Mouse (Mus musculus) telencephalon, adult 2 months (tissue): ENCODE results near the gene C2cd2l.
"Not testable (repeated sequence)": the region's sequence is repeated elsewhere in the genome, so short reads cannot be mapped to it uniquely, and the experiment has no call there.

Experiments used
- DNase-seq: peaks from one replicate; pipeline ENCODE4 v3.0.0-alpha.2; 2011; ENCODE audit warnings: low read depth, low spot score

Gene C2cd2l

GRCm38 (mm10) chr9:44313476-44314256 is 6.4 kb downstream of the C2cd2l start:
- peak; percentile 78 for DNase-seq

- no peak for DNase-seq
Measured at GRCm38 (mm10) chr9:44311136-44312134, 8.7 kb downstream of the C2cd2l start.

GRCm38 (mm10) chr9:44310750-44311135 is 9.3 kb downstream of the C2cd2l start:
- DNase-seq: no peak

- no peak for DNase-seq
Measured at GRCm38 (mm10) chr9:44309756-44310155, 10.3 kb downstream of the C2cd2l start.

- DNase-seq: no peak
Measured at GRCm38 (mm10) chr9:44307248-44307647, 12.8 kb downstream of the C2cd2l start.

- DNase-seq: no peak
Measured at GRCm38 (mm10) chr9:44306532-44306931, 13.6 kb downstream of the C2cd2l start.

GRCm38 (mm10) chr9:44305466-44306079 is 14.5 kb downstream of the C2cd2l start, which contains the start of gene Hinfp:
TSS of gene Hinfp (minus strand) at chr9:44305671.
- DNase-seq: peak; percentile 99

- not testable (repeated sequence) for DNase-seq
Measured at GRCm38 (mm10) chr9:44300001-44300400, 20.1 kb downstream of the C2cd2l start.

- DNase-seq: no peak
Measured at GRCm38 (mm10) chr9:44292490-44292889, 27.6 kb downstream of the C2cd2l start.

GRCm38 (mm10) chr9:44288959-44289291 is 31.2 kb downstream of the C2cd2l start:
- DNase-seq: no peak

- no peak for DNase-seq
Measured at GRCm38 (mm10) chr9:44288076-44288958, 31.8 kb downstream of the C2cd2l start, which contains the start of gene Abcg4. TSS of gene Abcg4 (minus strand) at chr9:44288615.

- no peak for DNase-seq
Measured at GRCm38 (mm10) chr9:44287401-44288075, 32.5 kb downstream of the C2cd2l start.

GRCm38 (mm10) chr9:44287003-44287400 is 33.1 kb downstream of the C2cd2l start:
- DNase-seq: no peak

GRCm38 (mm10) chr9:44286256-44286850 is 33.7 kb downstream of the C2cd2l start:
- no peak for DNase-seq

- DNase-seq: no peak
Measured at GRCm38 (mm10) chr9:44283183-44283582, 36.9 kb downstream of the C2cd2l start.

- DNase-seq: no peak
Measured at GRCm38 (mm10) chr9:44269973-44270372, 50.1 kb downstream of the C2cd2l start.

GRCm38 (mm10) chr9:44269077-44269476 is 51.0 kb downstream of the C2cd2l start:
- DNase-seq: no peak

- DNase-seq: no peak
Measured at GRCm38 (mm10) chr9:44268432-44268831, 51.7 kb downstream of the C2cd2l start, which contains the start of gene Nlrx1. TSS of gene Nlrx1 (minus strand) at chr9:44268599.

- DNase-seq: peak; percentile 44
Measured at GRCm38 (mm10) chr9:44268027-44268360, 52.1 kb downstream of the C2cd2l start.
